Mouse (Mus musculus) adrenal gland, adult (tissue): ENCODE measurements around the gene Trmt2a.
"Not testable (repeated sequence)": the region's sequence is repeated elsewhere in the genome, so short reads cannot be mapped to it uniquely, and the experiment has no call there.

ENCODE experiments used
- DNase-seq, 2 experiments: peaks; one replicate each; pipeline ENCODE4 v3.0.0; 2022 to 2023; ENCODE audit warnings: low spot score in 1 of 2; ENCODE audit not compliant: inconsistent age in 2 of 2

Gene Trmt2a

GRCm38 (mm10) chr16:18288166-18288565, 39.7 kb downstream of the Trmt2a start:
- peak; percentile 30 to 74 for DNase-seq

GRCm38 (mm10) chr16:18288581-18289061, 40.1 kb downstream of the Trmt2a start:
- DNase-seq, result no peak

- DNase-seq, result peak; percentile 99
These were observed 40.6 kb downstream of the Trmt2a start, which contains the start of gene Dgcr8 for GRCm38 (mm10) chr16:18289067-18289588. Gene Dgcr8 (minus strand): TSS chr16:18289246.

- DNase-seq, result not testable (repeated sequence)
These were observed 41.1 kb downstream of the Trmt2a start for GRCm38 (mm10) chr16:18289614-18290013.
